Mouse (Mus musculus): ENCODE data around the gene Ube2o. TPM values are rescaled to one million over a fixed set of nuclear protein-coding genes. Genes with fewer than 3 reads are reported as not detected.

Ube2o gene
- total RNA-seq, 2 experiments from 2014 or later, result 20.8 to 29.8 TPM

Other genes with a start within 250 kb of the Ube2o start
- under 1 TPM; 0.18 to 0.30 TPM for gene Foxj1, start 246.0 kb downstream of the Ube2o start, total RNA-seq (2021)
- 10 to 100 TPM; 11.2 to 16.5 TPM for gene Rnf157, start 168.4 kb downstream of the Ube2o start, total RNA-seq (2021)
- 10 to 100 TPM; 47.9 to 51.1 TPM for gene Ubald2, start 147.4 kb downstream of the Ube2o start, total RNA-seq (2021)
- not detected for gene Qrich2, start 115.2 kb downstream of the Ube2o start, total RNA-seq (2021)
- gene Prpsap1, start 87.2 kb downstream of the Ube2o start, total RNA-seq (2021), result 10 to 100 TPM; 68.0 to 80.1 TPM
- 1 to 10 TPM; 3.0 to 5.1 TPM for gene Sphk1, start 50.5 kb downstream of the Ube2o start, total RNA-seq (2021)
- gene Aanat, start 5.0 kb upstream of the Ube2o start, total RNA-seq (2021), result not detected
- gene Rhbdf2, start 45.6 kb upstream of the Ube2o start, total RNA-seq (2021), result 10 to 100 TPM; 11.1 to 14.4 TPM
- 1 to 10 TPM; 4.1 to 6.0 TPM for gene Prcd, start 72.1 kb upstream of the Ube2o start, total RNA-seq (2021)
- gene Cygb, start 72.9 kb upstream of the Ube2o start, total RNA-seq (2021), result 10 to 100 TPM; 40.8 to 44.7 TPM
- under 1 TPM in 1 of 2 experiments, not detected in 1; 0.15 TPM for gene St6galnac1, start 194.1 kb upstream of the Ube2o start, total RNA-seq (2021)
- 10 to 100 TPM; 33.7 to 40.0 TPM for gene Mxra7, start 246.6 kb upstream of the Ube2o start, total RNA-seq (2021)

Data from adrenal gland, postnatal 10 days (tissue).